Mouse (Mus musculus) midbrain, embryonic 16.5 days (tissue): ENCODE data around the gene Gm43552. TPM values are rescaled to one million over a fixed set of nuclear protein-coding genes. Genes with fewer than 3 reads are reported as not detected.

Experiments
- ATAC-seq: fragments of 200-750 bp; cut with Nextera tagmentation; 2 replicates; pipeline ENCODE4 v1.8.0; 2017; ENCODE audit warnings: moderate TSS enrichment
- H3K27ac ChIP-seq: fragments of 300-500 bp; sonication (generic); 2 replicates; pipeline ENCODE4 v1.5.1; 2014; ENCODE audit warnings: mild to moderate bottlenecking, low read length, mixed read lengths
- H3K27me3 ChIP-seq: fragments of 300-500 bp; sonication (generic); 2 replicates; pipeline ENCODE4 v1.6.1; 2014; ENCODE audit warnings: low read depth, low read length, mixed read lengths; ENCODE audit not compliant: control insufficient read depth, insufficient read depth
- H3K36me3 ChIP-seq: fragments of 300-500 bp; sonication (generic); 2 replicates; pipeline ENCODE4 v1.6.1; 2014; ENCODE audit warnings: mild to moderate bottlenecking, low read length, moderate library complexity, mixed read lengths; ENCODE audit not compliant: control insufficient read depth, insufficient read depth
- H3K4me1 ChIP-seq: fragments of 300-500 bp; sonication (generic); 2 replicates; pipeline ENCODE4 v1.6.1; 2014; ENCODE audit warnings: mild to moderate bottlenecking, low read length, mixed read lengths; ENCODE audit not compliant: control insufficient read depth, insufficient read depth
- H3K4me2 ChIP-seq: fragments of 300-500 bp; sonication (generic); 2 replicates; pipeline ENCODE4 v1.6.1; 2014; ENCODE audit warnings: mild to moderate bottlenecking, low read length, mixed read lengths
- H3K4me3 ChIP-seq: fragments of 300-500 bp; sonication (generic); 2 replicates; pipeline ENCODE4 v1.5.1; 2014; ENCODE audit warnings: low read depth, mild to moderate bottlenecking, low read length, moderate library complexity, mixed read lengths
- H3K9ac ChIP-seq: fragments of 300-500 bp; sonication (generic); 2 replicates; pipeline ENCODE4 v1.6.1; 2014; ENCODE audit warnings: low read depth, low read length, mixed read lengths
- H3K9me3 ChIP-seq: fragments of 300-500 bp; sonication (generic); replicated peaks from 2 replicates; pipeline ENCODE4 v1.6.1; 2014; ENCODE audit warnings: mild to moderate bottlenecking, low read length, mixed read lengths; ENCODE audit not compliant: control insufficient read depth, poor library complexity, severe bottlenecking
- WGBS: fragments of 180-500 bp; shearing (Covaris S2); extraction: QIAGEN DNeasy Blood & Tissue Kit; methylation state at CpG from one replicate; pipeline ENCODE4 v1.1.7; 2014; 5-methylcytosine and 5-hydroxymethylcytosine counted together
- polyA plus RNA-seq: library from polyadenylated mRNA; unstranded; fragments of >200 nt; fragmentation: Nextera tagmentation; extraction: Ambion mirVana; gene quantifications from 2 replicates; pipeline ENCODE4 v1.2.1, GENCODE M21; 2015

The Gm43552 gene
- polyA plus RNA-seq, 1 experiment from 2014 or later: not detected

DNA sequence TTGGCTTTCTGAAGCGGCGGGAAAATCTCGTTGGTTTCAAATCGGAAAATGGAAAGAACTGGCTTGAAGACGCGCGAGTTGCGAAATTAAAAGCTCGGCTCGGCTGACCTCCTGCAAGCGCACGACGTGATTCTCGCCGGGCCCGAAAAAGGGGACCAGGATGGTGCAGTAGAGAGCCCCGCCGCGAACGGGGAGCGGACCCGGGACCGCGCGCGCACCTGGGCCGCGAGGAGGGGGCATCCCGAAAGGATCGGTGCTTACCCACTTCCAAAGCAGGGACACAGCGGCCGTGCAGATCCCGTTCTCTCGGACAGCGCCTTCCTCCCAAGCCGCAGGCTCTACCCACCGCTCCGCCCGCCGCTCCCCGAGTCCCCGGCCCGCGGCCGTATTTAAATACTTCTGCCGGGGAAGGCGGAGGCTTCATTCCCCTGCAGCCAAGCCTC is 57.2 kb downstream of the Gm43552 start:
- H3K4me3 ChIP-seq: peak overlapping the region; percentile 89
- peak overlapping the region; percentile 84 for H3K9ac ChIP-seq
- peaks cover 12% of the 10 kb centered on the region for H3K4me1 ChIP-seq
- WGBS: 0% methylated on average over 46 of the region's 47 CpGs
- no peaks in the 10 kb centered on the region for H3K27me3 ChIP-seq
- H3K9me3 ChIP-seq: no peaks in the 10 kb centered on the region
- peak overlapping the region; percentile 86 for H3K27ac ChIP-seq
- peak overlapping the region; percentile 88 for H3K4me2 ChIP-seq
- H3K36me3 ChIP-seq: 0 out of 2 replicates have a peak, but pooled peaks cover under 1% of the 10 kb centered on the region
- ATAC-seq: peak; percentile 74; the same call in 1 of the 2 replicates

DNA sequence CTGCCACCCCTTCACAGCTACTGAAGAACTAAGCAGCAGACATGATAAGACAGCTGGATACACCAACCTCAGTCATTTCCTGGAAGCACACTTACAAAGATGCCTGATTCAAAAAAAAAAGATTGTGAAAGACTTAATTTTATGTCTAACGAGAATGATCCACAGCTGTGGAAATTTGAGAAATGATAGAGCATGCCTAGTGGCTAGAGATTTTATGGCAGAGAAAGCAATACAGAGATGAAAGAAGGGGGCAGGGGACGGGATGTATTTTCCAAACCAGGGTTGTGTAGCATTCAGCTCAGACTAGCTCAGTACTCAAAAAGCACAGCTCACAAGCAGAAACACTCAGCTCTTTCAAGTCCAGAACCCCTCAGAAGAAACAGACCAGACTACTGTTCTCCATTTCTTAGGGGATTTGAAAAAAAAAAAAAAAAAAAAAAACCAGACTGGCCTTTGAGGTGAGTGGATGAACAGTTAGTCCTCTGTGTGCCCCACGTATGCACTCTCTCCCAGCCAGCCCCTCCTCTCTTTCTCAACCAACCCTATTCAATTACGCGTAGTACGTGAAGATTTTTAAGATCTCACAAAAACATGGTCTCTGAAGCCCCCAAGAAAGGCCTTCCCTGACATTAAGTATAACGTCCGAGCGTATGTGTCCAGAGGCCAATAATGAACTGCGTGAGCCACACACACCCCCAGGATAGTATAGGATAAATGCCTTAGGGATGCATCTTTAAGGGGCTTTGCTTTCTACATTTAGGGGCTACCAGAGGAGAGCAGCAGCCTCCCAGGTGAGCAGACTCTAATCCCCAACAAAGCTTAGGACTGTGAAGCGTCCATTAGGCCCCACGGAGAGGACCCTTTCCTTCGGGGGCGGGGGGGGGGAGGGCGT is 57.9 kb downstream of the Gm43552 start:
- H3K4me3 ChIP-seq: peak overlapping the region; percentile 89
- H3K9ac ChIP-seq: peak overlapping the region; percentile 84
- no peaks in the 10 kb centered on the region for H3K9me3 ChIP-seq
- H3K36me3 ChIP-seq: 0 out of 2 replicates have a peak, but pooled peaks cover 4% of the 10 kb centered on the region
- H3K4me1 ChIP-seq: peaks cover 12% of the 10 kb centered on the region
- peak; percentile 32 for ATAC-seq
- no peaks in the 10 kb centered on the region for H3K27me3 ChIP-seq
- H3K27ac ChIP-seq: peak overlapping the region; percentile 86
- 2% methylated on average over 15 of the region's 15 CpGs for WGBS
- peak overlapping the region; percentile 88 for H3K4me2 ChIP-seq

DNA sequence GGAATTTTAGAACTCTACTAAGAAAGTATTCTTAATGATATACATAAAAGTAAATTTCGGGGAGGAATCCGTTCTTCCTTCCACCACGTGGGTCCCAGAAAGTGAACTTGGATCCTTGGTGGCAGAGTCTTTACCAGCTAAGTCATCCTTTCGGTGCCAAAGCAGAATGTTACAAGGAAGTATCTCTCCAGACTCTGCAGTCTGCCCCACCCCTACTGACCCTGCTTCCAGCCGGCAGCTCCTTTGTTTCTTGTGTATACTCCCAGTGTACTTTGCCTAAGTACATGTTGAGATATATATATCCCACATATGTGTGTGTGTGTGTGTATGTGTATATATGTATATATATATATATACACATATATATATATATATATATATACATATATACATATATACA is 63.2 kb downstream of the Gm43552 start:
- no peak overlapping the region for H3K4me2 ChIP-seq
- peaks cover 11% of the 10 kb centered on the region for H3K36me3 ChIP-seq
- H3K4me3 ChIP-seq: no peak overlapping the region
- no peak for ATAC-seq
- no peak overlapping the region for H3K27ac ChIP-seq
- H3K4me1 ChIP-seq: peaks cover 12% of the 10 kb centered on the region
- no peaks in the 10 kb centered on the region for H3K9me3 ChIP-seq
- no peaks in the 10 kb centered on the region for H3K27me3 ChIP-seq
- WGBS: 90% methylated on average over 5 of the region's 5 CpGs
- no peak overlapping the region for H3K9ac ChIP-seq

DNA sequence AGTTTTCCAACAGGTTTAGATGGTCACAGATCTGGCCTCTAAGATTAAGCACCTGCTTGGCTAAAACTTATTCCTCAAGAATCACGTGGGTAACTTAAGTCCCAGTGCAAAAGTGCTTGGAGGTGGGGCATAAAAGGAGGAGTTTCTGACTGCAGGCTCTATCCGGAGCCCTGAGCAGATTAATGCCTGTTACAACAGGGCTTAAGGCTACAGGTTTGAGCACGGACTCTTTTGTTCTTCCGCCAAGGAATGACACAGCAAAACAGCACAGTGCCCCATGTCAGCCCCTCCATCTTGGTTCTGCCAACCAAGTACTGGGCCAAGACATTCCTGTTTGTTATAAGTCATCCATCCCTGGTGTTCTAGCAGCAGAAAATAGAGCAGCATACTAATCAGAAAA is 64.3 kb downstream of the Gm43552 start:
- Histone ChIP-seq H3K9ac (no peak overlapping the region), H3K36me3 (peaks cover 18% of the 10 kb centered on the region), H3K27me3 (no peaks in the 10 kb centered on the region), H3K9me3 (no peaks in the 10 kb centered on the region), H3K4me1 (peaks cover 2% of the 10 kb centered on the region; the same call in 1 of the 2 replicates), H3K4me3 (no peak overlapping the region), H3K4me2 (no peak overlapping the region), H3K27ac (no peak overlapping the region)
- 30% methylated on average over 4 of the region's 4 CpGs for WGBS
- no peak for ATAC-seq

DNA sequence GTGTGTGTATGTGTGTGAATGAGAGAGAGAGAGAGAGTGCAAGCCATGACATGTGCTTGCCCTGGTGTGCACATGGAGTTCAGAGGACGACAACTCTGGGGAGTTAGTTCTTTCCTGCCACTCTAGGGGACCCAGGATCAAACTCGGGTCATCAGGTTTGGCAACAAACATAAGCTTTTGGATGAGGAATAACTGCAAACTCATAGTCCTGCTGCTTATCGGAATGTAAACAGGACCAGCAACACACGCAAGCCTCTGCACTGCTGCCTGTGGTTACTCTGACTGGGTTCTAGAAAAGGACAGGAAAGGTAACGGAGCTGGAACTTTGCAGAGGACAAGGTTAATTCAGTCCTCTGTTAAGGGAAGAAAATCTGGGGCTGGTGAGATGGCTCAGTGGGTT is 67.4 kb downstream of the Gm43552 start:
- ATAC-seq: no peak
- H3K27me3 ChIP-seq: no peaks in the 10 kb centered on the region
- WGBS: 94% methylated on average over 5 of the region's 5 CpGs
- H3K4me2 ChIP-seq: no peak overlapping the region
- no peak overlapping the region for H3K4me3 ChIP-seq
- H3K9me3 ChIP-seq: no peaks in the 10 kb centered on the region
- no peak overlapping the region for H3K27ac ChIP-seq
- H3K36me3 ChIP-seq: peaks cover 37% of the 10 kb centered on the region
- H3K9ac ChIP-seq: no peak overlapping the region
- H3K4me1 ChIP-seq: no peaks in the 10 kb centered on the region

DNA sequence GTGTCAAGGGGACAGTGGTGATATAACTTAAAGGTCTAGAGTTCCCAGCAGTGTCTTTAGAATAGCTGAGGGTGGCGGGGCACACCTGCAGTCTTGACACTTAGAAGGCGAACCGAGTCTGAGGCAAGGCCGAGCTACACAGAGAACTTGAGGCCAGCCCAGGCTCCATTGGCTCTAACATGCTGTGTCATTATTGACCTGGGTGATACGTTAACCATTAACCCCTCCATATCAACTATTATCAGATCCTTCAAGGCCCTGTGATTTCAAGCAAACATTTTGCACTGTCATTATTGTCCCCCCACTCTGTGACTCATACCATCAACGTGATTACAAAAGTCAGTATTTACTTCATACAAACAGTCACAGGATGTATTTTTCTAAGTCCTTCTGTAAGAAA is 68.4 kb downstream of the Gm43552 start:
- no peaks in the 10 kb centered on the region for H3K27me3 ChIP-seq
- WGBS: 92% methylated on average over 6 of the region's 6 CpGs
- peaks cover 35% of the 10 kb centered on the region for H3K36me3 ChIP-seq
- H3K27ac ChIP-seq: no peak overlapping the region
- no peak overlapping the region for H3K4me3 ChIP-seq
- no peak for ATAC-seq
- no peaks in the 10 kb centered on the region for H3K9me3 ChIP-seq
- no peak overlapping the region for H3K4me2 ChIP-seq
- H3K9ac ChIP-seq: no peak overlapping the region
- no peaks in the 10 kb centered on the region for H3K4me1 ChIP-seq

DNA sequence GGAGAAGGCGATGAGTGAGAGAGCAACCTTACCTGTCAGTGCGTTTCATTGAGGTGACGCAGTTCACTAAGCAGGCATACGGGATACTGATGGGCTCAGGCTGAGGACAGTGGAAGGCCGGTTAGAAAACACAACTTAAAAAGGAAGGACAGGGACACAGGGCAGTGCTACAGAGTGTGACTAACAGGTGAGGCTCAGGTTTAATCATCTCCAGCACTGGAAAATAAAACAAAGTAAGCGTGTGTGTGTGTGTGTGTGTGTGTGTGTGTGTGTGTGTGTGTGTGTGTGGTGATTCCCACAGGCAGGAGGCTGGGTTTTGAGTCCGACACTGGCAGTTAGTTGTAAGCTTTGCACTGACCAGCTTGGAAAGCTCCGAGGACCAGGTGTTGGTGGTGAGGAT is 69.8 kb downstream of the Gm43552 start:
- H3K36me3 ChIP-seq: peaks cover 35% of the 10 kb centered on the region

DNA sequence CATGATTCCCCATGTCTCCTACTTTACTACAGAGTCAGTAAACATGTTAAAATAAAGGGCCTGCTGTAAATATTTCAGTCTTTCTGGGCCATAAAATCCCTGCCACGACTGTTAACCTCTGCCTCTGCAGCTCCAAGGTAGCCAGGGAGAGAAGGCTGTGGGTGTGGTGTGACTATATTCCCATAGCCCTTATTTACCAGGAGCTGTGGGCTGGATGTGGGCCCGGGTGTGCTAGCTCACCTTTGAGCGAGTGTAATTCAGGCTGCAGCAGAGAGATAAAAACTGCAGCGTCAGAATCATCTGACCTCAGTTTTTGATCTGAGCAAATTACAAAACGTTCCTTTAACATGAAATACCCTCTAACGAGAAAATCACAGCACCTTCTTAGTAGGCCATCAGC is 71.8 kb downstream of the Gm43552 start:
- Histone ChIP-seq H3K9me3 (no peaks in the 10 kb centered on the region), H3K27me3 (no peaks in the 10 kb centered on the region), H3K4me1 (no peaks in the 10 kb centered on the region), H3K36me3 (peaks cover 41% of the 10 kb centered on the region), H3K4me2 (no peak overlapping the region), H3K27ac (no peak overlapping the region), H3K4me3 (no peak overlapping the region), H3K9ac (no peak overlapping the region)
- no peak for ATAC-seq
- WGBS: 85% methylated on average over 6 of the region's 6 CpGs

More for the DNA sequence above, 69.8 kb downstream of the Gm43552 start:
- 93% methylated on average over 8 of the region's 8 CpGs for WGBS
- Histone ChIP-seq H3K27me3 (no peaks in the 10 kb centered on the region), H3K4me2 (no peak overlapping the region), H3K9ac (no peak overlapping the region), H3K9me3 (no peaks in the 10 kb centered on the region), H3K4me3 (no peak overlapping the region), H3K27ac (no peak overlapping the region), H3K4me1 (no peaks in the 10 kb centered on the region)
- no peak for ATAC-seq

DNA sequence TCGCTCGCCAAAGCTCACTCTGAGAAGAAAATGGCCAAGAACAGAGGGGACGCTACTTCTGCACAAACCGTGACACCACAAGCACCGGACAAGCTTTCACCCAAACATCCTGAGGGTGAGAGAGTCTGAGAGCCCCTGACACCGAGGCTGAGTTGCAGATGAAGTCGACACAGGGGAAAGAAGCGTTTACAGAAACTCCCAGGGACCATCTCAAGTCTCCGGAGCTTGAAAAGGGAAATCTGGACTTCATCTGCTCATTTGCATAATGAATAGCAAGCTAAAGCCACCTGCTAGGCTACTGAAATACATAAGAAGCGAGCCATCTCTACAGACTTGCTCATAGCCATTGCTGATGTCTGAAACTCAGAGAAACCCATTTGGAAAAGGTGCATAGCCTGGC is 73.5 kb downstream of the Gm43552 start:
- Histone ChIP-seq H3K9me3 (no peaks in the 10 kb centered on the region), H3K4me1 (no peaks in the 10 kb centered on the region), H3K27ac (no peak overlapping the region), H3K36me3 (peaks cover 46% of the 10 kb centered on the region), H3K9ac (no peak overlapping the region), H3K4me2 (no peak overlapping the region), H3K27me3 (no peaks in the 10 kb centered on the region), H3K4me3 (no peak overlapping the region)
- 69% methylated on average over 10 of the region's 10 CpGs for WGBS
- ATAC-seq: no peak
